Mouse (Mus musculus): Measurements from ENCODE around the gene Llgl2.
"Not testable (repeated sequence)": the region's sequence is repeated elsewhere in the genome, so short reads cannot be mapped to it uniquely, and the experiment has no call there.

Llgl2 gene

DNA sequence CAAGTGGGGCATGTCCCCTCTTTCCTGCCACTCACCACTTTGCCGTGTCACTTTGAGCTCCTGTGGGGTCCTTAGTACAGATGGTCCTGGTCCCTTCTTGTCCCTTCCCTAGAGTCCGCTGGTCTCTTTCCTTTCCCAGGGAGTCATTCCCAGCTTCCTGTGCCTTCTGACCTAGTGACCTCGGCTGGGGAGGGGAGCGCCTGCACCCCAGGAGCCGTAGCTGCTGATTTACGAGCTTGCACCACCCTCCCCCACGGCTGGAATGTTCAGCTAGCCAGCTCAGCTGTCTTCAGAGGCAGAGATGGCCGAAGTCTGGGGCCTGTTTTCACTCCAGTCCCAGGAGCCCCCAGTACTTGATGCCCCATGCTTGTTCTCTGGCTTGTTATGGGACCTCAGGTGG lies 8.7 kb downstream of the Llgl2 start:
- in situ Hi-C loops (cut with MboI, MseI) = loop anchor here in 1 of 2 experiments (10.0 kb wide), 1 partner anchor 1548 kb away; no protein-coding TSS in a partner anchor

DNA sequence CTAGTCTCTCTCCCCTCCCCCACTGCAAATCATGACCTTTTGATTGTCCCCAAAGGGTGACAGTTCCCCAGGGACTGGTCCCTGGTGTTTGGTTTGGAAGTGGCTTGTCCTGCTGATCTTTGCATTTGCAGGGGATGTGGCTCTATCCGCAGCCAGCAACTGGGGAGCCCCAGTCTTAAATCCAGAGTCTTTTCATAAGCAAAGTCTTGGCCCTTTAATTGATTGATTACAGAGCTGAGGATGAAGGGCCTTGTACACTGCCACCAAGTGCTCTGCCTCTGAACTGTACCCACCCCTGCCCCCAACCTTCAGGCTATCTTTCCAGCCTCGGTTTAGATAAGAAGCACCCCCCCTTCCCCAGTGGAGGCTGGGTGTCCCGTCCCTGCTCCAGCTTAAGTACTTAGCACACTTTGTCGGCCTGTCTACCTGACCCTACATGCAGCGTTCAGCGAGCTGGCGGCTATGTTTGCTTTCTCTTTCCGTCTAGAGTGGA lies 9.2 kb downstream of the Llgl2 start:
- in situ Hi-C loops (cut with MboI, MseI) = loop anchor here in 1 of 2 experiments (10.0 kb wide), 1 partner anchor 1548 kb away; no protein-coding TSS in a partner anchor

DNA sequence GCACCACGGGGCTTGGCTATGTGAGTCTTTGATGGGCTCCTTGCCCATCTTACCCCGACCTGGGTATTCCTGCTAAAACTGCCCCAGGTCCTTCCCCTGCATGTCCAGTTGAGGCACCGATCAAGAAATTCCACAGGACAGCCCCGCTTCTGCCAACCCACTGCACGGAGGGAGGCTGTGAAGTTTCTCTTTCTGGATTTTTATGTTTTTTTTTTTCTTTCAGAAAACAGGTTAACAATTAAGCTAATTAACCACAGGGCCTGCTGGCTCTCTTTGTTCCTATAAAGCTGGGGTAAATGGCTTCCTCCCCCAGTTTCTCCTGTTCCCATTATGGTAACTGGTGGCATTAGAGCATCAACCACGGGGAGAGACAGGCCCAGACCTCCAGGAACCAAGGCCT lies 10.2 kb downstream of the Llgl2 start:
- in situ Hi-C loops (cut with MboI, MseI) = loop anchor here in 1 of 2 experiments (10.0 kb wide), 1 partner anchor 1549 kb away; no protein-coding TSS in a partner anchor

DNA sequence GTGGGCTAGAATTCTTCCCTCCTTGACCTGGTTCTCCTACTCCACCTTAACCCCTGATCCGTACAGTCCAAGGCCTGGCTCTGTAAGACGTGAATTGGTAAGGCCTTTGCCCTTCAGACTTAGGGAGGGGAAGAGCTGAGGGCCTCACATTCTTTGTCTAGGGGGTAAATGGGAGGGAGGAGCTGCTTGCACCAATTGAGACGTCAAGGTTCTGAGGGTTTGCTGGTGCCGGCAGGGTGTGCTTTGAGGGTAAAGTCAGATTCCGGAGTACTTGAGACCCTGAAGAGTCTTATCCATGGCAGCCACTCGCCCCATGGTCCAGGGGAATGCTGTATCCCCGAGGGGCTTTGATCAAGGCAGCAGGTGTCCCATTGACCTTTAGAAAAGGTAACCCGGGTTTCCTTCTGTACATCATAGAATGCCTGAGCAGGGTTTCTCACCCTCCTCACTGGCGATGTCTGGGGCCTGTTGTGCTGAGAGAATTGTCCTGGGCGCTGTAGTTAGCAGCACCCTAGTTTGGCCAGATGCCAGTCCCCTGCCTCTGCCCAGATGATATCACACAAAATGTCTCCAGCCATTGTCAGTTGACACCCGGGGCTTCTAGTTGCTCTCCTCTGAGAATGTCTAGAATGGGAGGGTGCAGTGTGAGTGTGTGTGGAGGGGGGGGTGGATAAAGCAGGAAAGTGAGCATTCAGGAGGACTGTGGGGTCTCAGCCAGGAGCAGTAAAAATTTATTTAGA lies 13.0 kb downstream of the Llgl2 start:
- in situ Hi-C loops (cut with MboI, MseI) = loop anchor here in 1 of 2 experiments (10.0 kb wide), 1 partner anchor 1552 kb away; no protein-coding TSS in a partner anchor

DNA sequence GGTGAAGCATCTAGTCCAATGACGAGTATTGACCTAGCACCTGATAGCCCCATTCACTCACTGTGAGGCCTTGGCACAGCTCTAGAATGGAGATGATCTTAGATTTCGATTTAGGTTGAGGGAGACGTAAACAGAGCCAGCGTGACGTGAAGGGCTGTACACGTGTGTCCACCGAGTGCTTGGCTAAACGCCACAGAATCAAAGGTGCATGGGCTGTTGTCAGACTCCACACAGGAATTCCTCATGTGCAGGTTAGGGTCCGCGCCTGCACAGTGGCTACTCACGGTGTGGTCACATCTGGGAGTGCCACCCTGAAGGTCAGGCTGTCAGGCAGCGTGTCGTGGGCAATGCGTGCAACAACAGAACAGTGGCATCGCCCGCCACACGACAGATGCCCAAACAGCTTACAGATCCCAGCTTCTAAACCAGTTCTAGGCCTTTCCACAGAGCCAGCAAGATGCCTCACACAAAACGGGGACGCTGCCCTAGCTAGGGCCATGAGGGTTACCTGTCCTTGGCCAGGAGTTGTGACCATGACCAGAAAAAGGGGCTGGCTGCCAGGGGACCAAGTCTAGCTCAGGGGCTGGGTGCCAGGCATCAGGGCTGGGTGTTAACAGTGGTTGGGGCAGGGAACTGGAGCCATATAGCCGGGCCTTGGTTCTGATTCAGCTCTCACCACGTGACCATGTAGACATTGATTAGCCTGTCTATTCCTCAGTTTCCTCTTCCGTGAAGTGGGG lies 13.9 kb downstream of the Llgl2 start:
- in situ Hi-C loops (cut with MboI, MseI) = loop anchor here in 1 of 2 experiments (10.0 kb wide), 1 partner anchor 1553 kb away; no protein-coding TSS in a partner anchor

DNA sequence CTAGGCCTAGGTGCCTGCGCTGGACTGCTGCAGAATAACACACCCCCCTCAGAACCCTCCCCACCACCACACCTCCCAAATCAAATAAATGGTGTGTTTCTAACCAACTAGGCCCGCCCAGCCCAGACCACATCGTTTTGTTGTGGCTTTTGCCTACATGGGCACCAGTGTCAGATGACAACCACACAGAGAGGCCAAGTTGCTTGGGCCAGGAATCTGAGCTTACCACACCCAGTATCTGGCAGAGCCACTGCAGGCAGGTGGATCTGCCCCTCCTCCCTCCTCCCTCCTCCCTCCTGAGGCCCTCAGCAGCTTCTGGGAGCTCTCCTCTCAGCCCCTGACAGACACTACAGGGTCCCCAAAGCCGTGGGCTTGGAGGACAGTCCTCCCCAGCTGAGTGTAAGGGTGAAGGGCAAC lies 15.1 kb downstream of the Llgl2 start:
- in situ Hi-C loops (cut with MboI, MseI) = loop anchor here in 1 of 2 experiments (10.0 kb wide), 1 partner anchor 1554 kb away; no protein-coding TSS in a partner anchor

DNA sequence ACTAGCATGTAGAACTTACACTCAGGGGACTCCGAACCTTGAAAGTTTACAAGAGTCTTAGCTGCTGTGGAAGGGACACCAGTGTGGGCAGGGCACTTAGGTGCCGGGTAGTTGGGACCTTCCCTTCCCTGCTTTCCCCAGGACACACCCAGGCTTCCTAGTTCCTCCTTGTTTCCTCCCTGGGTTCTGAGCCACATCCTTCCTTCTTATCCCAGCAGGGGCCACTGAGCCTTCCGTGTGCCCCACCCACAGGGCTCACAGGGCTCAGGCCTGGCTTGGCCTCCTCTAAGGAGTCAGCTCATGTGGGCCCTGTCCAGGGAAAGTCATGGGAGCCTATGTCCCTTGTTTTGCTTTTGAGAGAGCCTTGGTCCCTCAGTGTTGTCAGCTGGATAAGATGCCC lies 15.9 kb downstream of the Llgl2 start:
- in situ Hi-C loops (cut with MboI, MseI) = loop anchor here in 1 of 2 experiments (10.0 kb wide), 1 partner anchor 1555 kb away; no protein-coding TSS in a partner anchor

DNA sequence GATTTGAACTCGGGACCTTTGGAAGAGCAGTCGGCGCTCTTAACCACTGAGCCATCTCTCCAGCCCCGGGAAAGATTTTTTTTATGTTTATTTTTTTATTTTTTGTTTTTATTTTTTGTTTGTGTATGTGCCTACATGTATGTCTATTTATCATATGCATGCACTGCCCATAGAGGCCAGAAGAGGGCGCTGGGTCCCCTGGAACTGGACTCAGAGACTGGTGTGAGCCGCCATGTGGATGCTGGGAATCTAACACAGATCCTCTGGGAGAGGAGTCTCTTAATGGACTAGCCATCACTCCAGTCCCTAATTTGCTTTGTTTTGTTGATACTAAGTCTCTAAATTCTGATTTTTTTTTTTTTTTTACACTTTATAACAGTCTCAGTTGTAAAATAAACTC lies 17.2 kb downstream of the Llgl2 start:
- in situ Hi-C loops (cut with MboI, MseI) = no loop called here

DNA sequence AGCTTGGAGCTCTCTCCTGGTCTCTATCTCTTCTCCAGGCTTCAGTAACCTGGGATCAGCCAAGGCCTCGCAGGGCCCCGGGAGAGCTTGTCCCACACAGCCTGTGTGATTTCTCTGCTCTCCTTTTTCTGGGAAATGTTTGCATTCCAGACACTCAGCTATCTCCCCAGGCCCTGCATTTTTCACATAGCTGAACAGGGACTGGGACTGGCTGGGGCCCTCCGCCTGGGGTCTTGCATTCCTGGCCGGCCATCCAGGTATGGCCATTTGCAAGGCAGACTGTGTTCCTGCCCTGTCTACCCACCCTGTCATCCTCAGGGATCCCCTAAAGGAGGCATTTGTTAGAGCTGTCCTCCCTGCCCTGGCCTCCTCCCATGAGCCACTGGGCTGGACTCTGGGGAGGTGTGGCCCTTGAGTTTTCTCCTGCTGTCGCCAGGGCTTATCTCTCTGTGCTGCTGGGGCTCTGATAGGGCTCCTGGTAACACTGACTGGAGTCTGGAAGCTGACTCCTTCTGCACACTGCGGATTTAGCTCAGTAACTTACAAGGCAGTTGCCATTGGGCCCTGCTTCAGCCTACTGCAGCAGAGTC lies 18.2 kb downstream of the Llgl2 start:
- in situ Hi-C loops (cut with MboI, MseI) = no loop called here

DNA sequence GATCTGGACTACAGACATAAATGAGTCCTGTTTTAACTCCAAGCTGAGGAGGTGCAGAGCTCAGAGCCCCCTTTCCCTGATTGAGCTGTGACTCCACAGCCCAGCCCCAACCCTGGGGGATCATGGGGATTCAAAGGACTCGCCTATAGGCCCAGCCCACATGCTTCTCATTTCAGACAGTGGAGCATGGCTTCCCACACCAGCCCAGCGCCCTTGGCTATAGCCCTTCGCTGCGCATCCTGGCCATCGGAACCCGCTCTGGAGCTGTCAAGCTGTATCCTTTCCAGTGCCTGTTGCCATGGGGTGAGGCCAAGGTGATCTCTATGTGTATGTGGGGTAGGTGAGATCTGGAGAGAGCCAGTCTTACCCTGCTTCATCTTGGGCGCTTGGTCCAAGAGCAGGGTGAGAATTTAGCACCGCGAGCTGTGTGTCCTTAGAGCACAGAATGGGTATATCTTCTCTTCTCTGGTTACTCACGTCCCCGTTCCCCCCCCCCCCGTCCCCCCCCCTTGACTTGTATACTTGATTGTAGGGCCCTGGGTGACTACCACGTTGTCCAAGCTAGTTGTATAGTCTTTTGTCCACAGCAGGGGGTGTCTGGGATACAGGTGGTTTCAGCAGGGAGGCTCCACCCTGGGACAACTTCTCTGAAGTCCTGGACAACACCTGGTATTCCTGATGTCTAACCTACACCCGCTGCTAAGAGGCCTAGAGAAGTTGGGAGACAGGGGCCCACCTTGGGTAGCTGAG lies 19.5 kb downstream of the Llgl2 start:
- in situ Hi-C loops (cut with MboI, MseI) = no loop called here

DNA sequence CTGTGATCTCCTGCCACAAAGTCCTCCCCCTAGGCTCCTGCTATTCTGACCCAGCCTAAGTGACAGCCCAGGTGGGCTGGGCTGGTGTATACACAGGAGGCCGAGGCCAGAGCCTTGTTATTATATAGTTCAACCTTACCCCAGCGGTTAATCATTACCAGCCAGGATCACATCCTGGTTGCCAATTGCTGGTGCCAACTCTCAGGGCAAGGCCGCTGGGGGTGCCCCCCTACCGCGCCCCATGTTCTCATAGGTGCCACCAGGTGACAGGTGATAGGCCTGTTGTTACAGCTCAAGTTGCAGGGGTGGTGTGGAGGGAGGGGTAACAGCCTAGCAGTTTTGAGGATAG lies 20.0 kb downstream of the Llgl2 start:
- in situ Hi-C loops (cut with MboI, MseI) = no loop called here

DNA sequence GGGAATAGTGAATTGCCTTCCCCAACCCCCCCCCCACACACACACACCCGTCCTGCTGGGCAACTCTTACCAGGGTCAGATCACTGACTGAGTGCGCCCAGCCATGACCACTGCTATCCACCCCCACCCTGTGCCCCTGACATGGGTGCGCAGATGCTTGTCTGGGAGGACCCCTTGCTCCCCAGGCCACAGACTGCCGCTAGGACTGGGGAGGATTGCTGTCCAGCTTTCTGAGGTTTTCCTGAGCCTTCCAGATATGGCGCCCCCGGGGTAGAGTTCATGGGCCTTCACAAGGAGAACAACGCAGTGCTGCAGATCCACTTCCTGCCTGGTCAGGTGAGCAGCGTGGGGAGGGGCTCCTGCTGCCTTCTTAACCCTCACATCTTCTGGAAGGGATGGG lies 20.4 kb downstream of the Llgl2 start:
- in situ Hi-C loops (cut with MboI, MseI) = no loop called here

DNA sequence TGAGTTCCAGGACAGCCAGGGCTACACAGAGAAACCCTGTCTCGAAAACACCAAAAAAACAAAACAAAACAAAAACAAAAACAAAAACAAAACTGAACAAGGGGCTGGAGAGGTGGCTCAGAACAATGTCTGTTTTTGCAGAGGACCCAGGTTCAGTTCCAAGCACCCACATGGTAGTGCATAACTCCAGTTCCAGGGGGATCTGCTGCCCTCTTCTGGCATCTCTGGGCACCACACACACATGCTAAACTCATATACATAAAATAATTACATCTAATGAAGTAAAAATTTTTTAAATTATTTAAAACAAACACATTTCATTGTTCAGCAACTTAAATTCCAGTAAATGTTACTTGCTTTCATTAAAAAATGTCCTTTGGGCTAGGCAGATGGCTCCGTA lies 22.0 kb downstream of the Llgl2 start:
- in situ Hi-C loops (cut with MboI, MseI) = no loop called here

DNA sequence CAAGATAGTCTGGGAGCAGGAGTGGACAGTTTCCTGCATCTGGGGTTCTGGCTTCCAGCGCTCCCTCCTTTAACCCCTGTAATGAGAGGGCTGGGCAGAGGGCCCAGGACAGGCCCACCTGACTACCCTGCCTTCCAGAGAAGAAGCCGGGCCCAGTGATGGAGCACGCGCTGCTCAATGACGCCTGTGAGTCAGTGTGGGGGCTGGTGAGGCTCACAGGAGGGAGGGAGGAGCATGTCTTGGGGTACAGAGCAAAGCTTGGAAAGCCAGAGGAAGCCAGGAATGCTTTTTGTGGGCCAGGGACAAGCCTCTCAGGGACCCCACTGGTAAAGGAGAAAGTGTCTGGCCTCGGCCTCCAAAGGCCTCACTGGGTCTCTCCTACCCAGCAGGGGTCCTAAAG lies 30.8 kb downstream of the Llgl2 start:
- in situ Hi-C loops (cut with MboI, MseI) = loop anchor here in 1 of 2 experiments (5.0 kb wide), 1 partner anchor 67 kb away; no protein-coding TSS in a partner anchor

DNA sequence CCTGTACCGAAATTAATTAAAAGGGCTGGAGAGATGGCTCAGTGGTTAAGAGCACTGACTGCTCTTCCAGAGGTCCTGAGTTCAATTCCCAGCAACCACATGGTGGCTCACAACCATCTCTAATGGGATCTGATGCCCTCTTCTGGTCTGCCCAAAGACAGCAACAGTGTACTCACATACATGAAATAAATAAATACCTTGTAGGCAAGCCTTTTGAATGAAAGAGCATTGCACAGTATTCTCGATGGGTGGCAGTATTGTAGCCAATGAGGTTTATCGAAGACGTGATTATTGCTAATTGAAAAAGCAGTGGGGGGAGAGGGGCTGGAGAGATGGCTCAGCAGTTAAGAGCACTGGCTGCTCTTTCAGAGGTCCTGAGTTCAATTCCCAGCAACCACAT lies 33.3 kb downstream of the Llgl2 start:
- in situ Hi-C loops (cut with MboI, MseI) = not testable (repeated sequence)

DNA sequence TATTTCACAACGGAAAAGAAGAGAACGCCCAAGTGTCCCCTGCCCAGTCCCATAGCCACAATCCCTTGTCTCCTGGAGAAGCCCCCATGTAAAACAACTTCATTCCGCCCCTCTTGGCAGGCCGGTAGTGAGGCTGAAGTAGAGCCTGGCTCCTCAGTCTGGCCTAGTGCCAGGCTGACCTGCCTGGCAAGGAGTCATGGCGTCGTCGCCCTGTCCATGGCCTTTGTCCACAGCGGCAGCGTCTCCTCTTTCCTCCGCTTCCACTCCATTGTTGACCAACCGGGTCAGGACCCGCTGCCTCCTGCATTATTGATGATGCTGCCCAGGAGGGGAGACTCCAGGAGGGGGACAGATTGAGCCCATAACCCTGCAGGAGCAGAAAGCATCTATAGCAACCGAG lies 34.1 kb downstream of the Llgl2 start:
- in situ Hi-C loops (cut with MboI, MseI) = no loop called here

DNA sequence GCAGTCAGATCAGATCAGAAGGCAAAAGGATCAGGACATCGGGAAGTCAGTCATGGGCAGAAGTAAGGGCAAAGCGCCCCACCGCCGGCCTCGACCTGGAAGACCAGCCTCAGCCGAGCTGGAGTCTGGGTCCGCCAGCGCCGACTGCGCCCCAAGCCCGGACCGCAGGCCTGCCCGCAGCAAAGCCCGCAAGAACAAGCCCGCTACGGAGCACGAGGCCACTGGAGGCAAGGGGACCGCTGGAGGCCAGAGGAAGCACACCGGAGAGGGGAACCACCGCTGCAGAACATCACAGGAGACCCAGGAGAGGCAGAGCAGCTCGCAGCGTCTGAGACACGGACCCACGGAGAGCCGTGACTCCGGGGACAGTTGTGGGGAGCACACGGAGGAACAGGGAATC lies 34.5 kb downstream of the Llgl2 start, which contains the start of gene Myo15b:
TSS of gene Myo15b (plus strand) at position 53 of the 400 bp plus-strand sequence.
- in situ Hi-C loops (cut with MboI, MseI) = no loop called here

DNA sequence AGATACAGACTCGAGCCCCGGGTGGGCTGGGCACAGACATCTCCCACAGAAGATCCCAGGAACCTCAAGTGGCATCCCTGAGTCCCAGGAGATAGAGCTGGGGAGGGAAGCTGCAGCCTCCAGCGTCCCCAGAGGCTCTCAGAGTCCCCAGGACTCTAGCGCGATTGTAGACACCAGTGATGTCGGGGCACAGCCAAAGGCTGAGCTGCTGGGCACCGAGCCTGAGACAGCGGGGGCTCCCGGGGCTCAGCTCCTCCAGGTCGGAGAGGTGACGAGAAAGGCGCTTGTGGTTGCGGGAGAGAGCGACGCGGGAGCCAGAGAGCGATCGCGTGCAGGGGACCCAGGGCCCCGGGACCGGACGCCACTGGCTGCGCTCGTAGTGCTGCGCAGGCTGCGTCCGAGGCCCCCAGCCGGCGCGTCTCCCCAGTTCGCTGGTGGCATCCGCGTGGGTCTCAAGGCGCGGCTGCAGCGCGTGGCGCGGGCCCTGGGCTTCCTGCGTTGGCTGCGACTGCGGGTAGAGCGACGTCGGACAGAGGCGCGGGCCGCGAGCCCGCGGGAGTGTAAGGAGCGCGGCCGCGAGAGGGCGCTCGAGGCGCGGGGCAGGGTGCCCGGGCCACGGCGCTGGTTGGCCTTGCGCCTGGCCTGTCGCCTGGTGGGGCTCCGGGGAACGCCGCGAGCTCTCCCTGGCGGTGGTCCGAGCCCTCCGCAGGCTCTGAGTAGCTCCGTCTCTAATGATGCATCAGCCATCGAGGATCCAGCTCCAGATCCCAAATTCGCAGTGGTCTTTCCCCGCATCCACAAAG lies 35.5 kb downstream of the Llgl2 start:
- in situ Hi-C loops (cut with MboI, MseI) = no loop called here

DNA sequence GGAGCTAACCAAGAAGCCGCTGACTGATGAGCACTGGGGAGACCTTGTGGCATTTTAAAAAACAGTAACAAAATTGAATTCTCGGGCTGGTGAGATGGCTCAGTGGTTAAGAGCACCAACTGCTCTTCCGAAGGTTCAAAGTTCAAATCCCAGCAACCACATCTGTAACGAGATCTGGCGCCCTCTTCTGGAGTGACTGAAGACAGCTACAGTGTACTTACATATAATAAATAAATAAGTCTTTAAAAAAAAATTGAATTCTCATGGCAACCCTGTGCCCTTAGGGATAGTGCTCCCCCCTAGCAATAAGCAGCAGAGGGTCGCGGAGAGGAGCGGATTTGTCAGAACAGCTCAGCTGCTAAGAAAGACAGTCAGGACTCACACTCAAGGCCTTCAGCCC lies 40.0 kb downstream of the Llgl2 start:
- in situ Hi-C loops (cut with MboI, MseI) = no loop called here

DNA sequence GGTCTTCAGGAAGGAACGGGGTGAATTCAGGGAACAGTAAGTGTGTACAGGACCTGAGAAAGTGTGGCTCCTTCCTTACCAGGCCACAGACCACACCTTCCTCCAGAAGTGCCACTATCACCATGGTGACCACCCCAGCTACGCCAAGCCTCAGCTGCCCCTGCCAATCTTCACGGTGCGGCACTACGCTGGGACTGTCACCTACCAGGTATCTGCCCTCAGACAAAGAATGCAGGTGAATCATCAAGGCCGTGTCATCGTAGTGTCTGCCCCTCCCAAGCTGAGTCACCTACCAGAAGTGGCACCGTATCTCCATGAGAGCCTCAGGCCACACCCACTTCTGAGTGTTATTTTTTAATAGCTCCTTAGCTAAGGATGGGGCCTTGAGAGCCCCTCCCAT lies 45.5 kb downstream of the Llgl2 start:
- in situ Hi-C loops (cut with MboI, MseI) = no loop called here
